27 mouse cellular contexts compared by ENCODE assay signal in genomic region chr6:5507821-5508220, GRCm38 (mm10). TPM values are rescaled to one million over a fixed set of nuclear protein-coding genes. Genes with fewer than 3 reads are reported as not detected.
DNase-seq lines count a peak whose midpoint lies in the region; ATAC-seq and TF ChIP-seq lines count a peak whose summit lies in the region.
"Had no signal": no experiment of that assay in that cellular context is flagged by ENCODE, and none has a peak within 500 bp of the region (broad histone marks: within the 10 kb centered on the region; RNA-seq: fewer than 3 reads in every experiment).

No protein-coding gene starts in this region.

- no peak overlapping the region for H3K27ac ChIP-seq in kidney, adult 2 months (ENCODE audit: insufficient read depth, low read depth, low read length)
- H3K27ac ChIP-seq: embryonic facial prominence, embryonic 12.5 days; forebrain, embryonic 13.5 days; hindbrain, embryonic 13.5 days; limb, embryonic 12.5 days; liver, embryonic 13.5 days; midbrain, embryonic 13.5 days; stomach, embryonic 15.5 days had no signal

- intact Hi-C loops in heart, postnatal 36 days (cut with DNase I): loop anchor here (2.0 kb wide), 2 partner anchors 13 to 65 kb away; no protein-coding TSS in a partner anchor

- H3K36me3 ChIP-seq in kidney, adult 2 months (ENCODE audit: control insufficient read depth, insufficient read depth, low read length): no peaks in the 10 kb centered on the region
- H3K36me3 ChIP-seq: embryonic facial prominence, embryonic 12.5 days; hindbrain, embryonic 13.5 days; limb, embryonic 12.5 days; liver, embryonic 13.5 days; midbrain, embryonic 13.5 days; stomach, embryonic 15.5 days had no signal

- H3K27me3 ChIP-seq in kidney, adult 2 months (replicated peaks; ENCODE audit: control insufficient read depth, insufficient read depth, low read length): no peaks in the 10 kb centered on the region
- H3K27me3 ChIP-seq: embryonic facial prominence, embryonic 12.5 days; forebrain, embryonic 13.5 days; hindbrain, embryonic 13.5 days; limb, embryonic 12.5 days; liver, embryonic 13.5 days; megakaryocyte, embryonic 14.5 days; midbrain, embryonic 13.5 days; stomach, embryonic 15.5 days had no signal

- ATAC-seq in erythroblast, adult 5-6 weeks (replicated peaks; ENCODE audit: low FRiP score, poor library complexity, severe bottlenecking): no peak
- ATAC-seq: forebrain, embryonic 13.5 days; midbrain, embryonic 13.5 days had no signal

- no peak overlapping the region for H3K4me3 ChIP-seq in kidney, adult 2 months (ENCODE audit: insufficient read depth, low read depth, low read length)
- H3K4me3 ChIP-seq: embryonic facial prominence, embryonic 12.5 days; erythroblast, embryonic 14.5 days; forebrain, embryonic 13.5 days; hindbrain, embryonic 13.5 days; limb, embryonic 12.5 days; liver, embryonic 13.5 days; megakaryocyte, embryonic 14.5 days; midbrain, embryonic 13.5 days; stomach, embryonic 15.5 days had no signal

- TF ChIP-seq POLR2A in kidney, adult 2 months (IDR thresholded peaks at IDR 0.05; ENCODE audit: low read depth, low read length): no peak

- TF ChIP-seq CTCF in kidney, adult 2 months (conservative IDR thresholded peaks at IDR 0.05; ENCODE audit: insufficient read depth, insufficient read length, low read depth, low read length): no peak

- DNase-seq in heart, adult 18-20 months: peak; percentile 38 to 61
- DNase-seq in heart, postnatal 36 days: no peak
- DNase-seq in kidney, adult 2 months: peak; percentile 62
- no peak for DNase-seq in kidney, adult 11 months
- peak; percentile 92 for DNase-seq in adipocyte (ENCODE audit: low spot score)
- peak; percentile 55 for DNase-seq in kidney, postnatal 14 days
- no peak for DNase-seq in c-Kit-positive CD71-positive TER-119-positive erythroid progenitor cells, embryonic 14.5 days (ENCODE audit: low spot score)
- DNase-seq: adrenal gland, postnatal 25 days; cerebellum, adult 11-12 months; cerebellum, postnatal 14 days; gastrocnemius, postnatal 14 days; heart, adult 11 months; liver, embryonic 13.5 days; lung, embryonic 14.5 days; thymus, adult 2 months; thymus, postnatal 4 days had no signal

- H3K4me1 ChIP-seq in kidney, adult 2 months (ENCODE audit: control insufficient read depth, insufficient read depth, low read length): peaks cover 18% of the 10 kb centered on the region; the same call in 1 of the 2 replicates
- H3K4me1 ChIP-seq: embryonic facial prominence, embryonic 12.5 days; forebrain, embryonic 13.5 days; hindbrain, embryonic 13.5 days; megakaryocyte, embryonic 14.5 days; midbrain, embryonic 13.5 days had no signal

- 59% methylated on average over 5 of the region's 5 CpGs for WGBS in kidney, adult 2 months

RNA-seq across cellular contexts. Expression of gene Pdk4, which starts 11.7 kb away (rescaled TPM):
- 1,000 to 10,000 TPM in 1 of 2 experiments, 100 to 1,000 TPM in 1; 411 to 1,240 TPM for total RNA-seq in heart, adult 18-20 months (2021)
- 1,000 to 10,000 TPM; 1,249 to 1,910 TPM for total RNA-seq in heart, postnatal 36 days (2021)
- 22.3 and 30.0 TPM in 2 replicates for polyA plus RNA-seq in kidney, adult 2 months (2012; rRNA removed)
- total RNA-seq in erythroblast, adult 5-6 weeks (2015; ENCODE audit: low replicate concordance): not detected in 2 replicates
- total RNA-seq in erythroblast, adult 5-6 weeks (2017; ENCODE audit: low replicate concordance): not detected in 2 replicates
- total RNA-seq: monocyte, adult 5-6 weeks; neutrophil, adult 5-6 weeks had no signal
- polyA plus RNA-seq: erythroblast, embryonic 14.5 days had no signal

Comparison
In these comparisons a context has a peak if more than half of its experiments do, and no peak if none do; other contexts are left out.
1. DNase-seq: peak in heart, adult 18-20 months (2 of 2), kidney, adult 2 months (single experiment), adipocyte (single experiment) and kidney, postnatal 14 days (single experiment); none in heart, postnatal 36 days (0 of 2), kidney, adult 11 months (single experiment) and c-Kit-positive CD71-positive TER-119-positive erythroid progenitor cells, embryonic 14.5 days (single experiment).
2. RNA of gene Pdk4, which starts 11.7 kb away (total RNA-seq): 1,249 to 1,910 TPM in heart, postnatal 36 days and 411 to 1,240 TPM in heart, adult 18-20 months; not detected in erythroblast, adult 5-6 weeks; every median in the first group is over 100 times any median in the second.